Mouse (Mus musculus): ENCODE results near the gene Flrt2. TPM values are rescaled to one million over a fixed set of nuclear protein-coding genes. Genes with fewer than 3 reads are reported as not detected.
A peak's percentile ranks its signal among the peaks of the same experiment; 100 is the strongest.

Gene Flrt2
- polyA plus RNA-seq, 1 experiment from 2014 or later = 32.7 TPM

- no peak for ATAC-seq (ENCODE audit: insufficient number of reproducible peaks, insufficient read depth, low FRiP score, low read depth)
- H3K4me3 ChIP-seq (ENCODE audit: control insufficient read depth in 1 of 2, insufficient read depth in 1 of 2, low read depth in 1 of 2, low read length in 2 of 2) = peak overlapping the region; percentile 82 to 97
- peak overlapping the region; percentile 96 for H3K4me2 ChIP-seq (ENCODE audit: low read length)
- 10% methylated on average over 6 of the region's 6 CpGs for whole genome bisulfite sequencing
- H3K9me3 ChIP-seq (ENCODE audit: control insufficient read depth, low read length) = no peaks in the 10 kb centered on the region
- no peaks in the 10 kb centered on the region for H3K27me3 ChIP-seq (ENCODE audit: control insufficient read depth, insufficient read depth, low read length)
- H3K4me1 ChIP-seq (ENCODE audit: control insufficient read depth in 2 of 2, insufficient read depth in 2 of 2, low read length in 2 of 2) = peaks cover 2 to 33% of the 10 kb centered on the region in 2 experiments
- H3K27ac ChIP-seq (replicated peaks in 1 of 2; ENCODE audit: control insufficient read depth in 1 of 2, insufficient read depth in 1 of 2, low read depth in 2 of 2, low read length in 2 of 2) = peak overlapping the region; percentile 16 to 94; a peak in 1 of 4 replicates
- peak overlapping the region; percentile 95 for H3K9ac ChIP-seq (ENCODE audit: low read length)
- H3K36me3 ChIP-seq (ENCODE audit: control insufficient read depth, insufficient read depth, low read length) = no peaks in the 10 kb centered on the region
These were observed 4.5 kb downstream of the Flrt2 start for GRCm38 (mm10) chr12:95696522-95697025.

DNA sequence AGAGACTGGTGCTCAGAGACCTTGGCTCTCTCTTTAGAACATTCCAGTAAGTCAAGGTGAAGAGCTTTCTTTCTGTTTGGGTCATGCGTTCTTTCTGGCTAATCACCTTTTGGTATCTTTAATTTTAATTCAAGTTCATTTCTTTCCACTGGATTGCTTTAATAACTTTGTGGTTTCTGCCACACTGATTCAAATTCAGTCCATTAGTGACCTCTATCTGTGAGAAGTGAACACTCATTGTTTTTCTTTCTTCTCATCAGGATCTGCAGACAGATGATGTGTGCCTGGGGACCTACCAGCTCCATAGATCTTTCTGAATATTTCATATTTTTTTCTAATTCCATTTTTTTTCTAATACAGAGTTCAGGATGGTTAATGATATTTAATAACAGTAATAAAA, 6.5 kb downstream of the Flrt2 start:
- Histone ChIP-seq H3K4me1 (ENCODE audit: control insufficient read depth in 2 of 2, insufficient read depth in 2 of 2, low read length in 2 of 2) (peaks cover 2 to 31% of the 10 kb centered on the region in 2 experiments), H3K9me3 (ENCODE audit: control insufficient read depth, low read length) (no peaks in the 10 kb centered on the region), H3K27me3 (ENCODE audit: control insufficient read depth, insufficient read depth, low read length) (no peaks in the 10 kb centered on the region), H3K4me2 (ENCODE audit: low read length) (peak overlapping the region; percentile 96), H3K36me3 (ENCODE audit: control insufficient read depth, insufficient read depth, low read length) (0 out of 2 replicates have a peak, but pooled peaks cover 2% of the 10 kb centered on the region), H3K27ac (replicated peaks in 1 of 2; ENCODE audit: control insufficient read depth in 1 of 2, insufficient read depth in 1 of 2, low read depth in 2 of 2, low read length in 2 of 2) (0 out of 4 replicates have a peak overlapping the region, but pooled peaks of 1 of the 2 experiments have one; percentile 16), H3K4me3 (ENCODE audit: control insufficient read depth in 1 of 2, insufficient read depth in 1 of 2, low read depth in 1 of 2, low read length in 2 of 2) (peak overlapping the region; percentile 7 to 97; a peak in 3 of 4 replicates), H3K9ac (ENCODE audit: low read length) (peak overlapping the region; percentile 95)
- WGBS = 38% methylated on average over 1 of the region's 1 CpGs
- no peak for ATAC-seq (ENCODE audit: insufficient number of reproducible peaks, insufficient read depth, low FRiP score, low read depth)

DNA sequence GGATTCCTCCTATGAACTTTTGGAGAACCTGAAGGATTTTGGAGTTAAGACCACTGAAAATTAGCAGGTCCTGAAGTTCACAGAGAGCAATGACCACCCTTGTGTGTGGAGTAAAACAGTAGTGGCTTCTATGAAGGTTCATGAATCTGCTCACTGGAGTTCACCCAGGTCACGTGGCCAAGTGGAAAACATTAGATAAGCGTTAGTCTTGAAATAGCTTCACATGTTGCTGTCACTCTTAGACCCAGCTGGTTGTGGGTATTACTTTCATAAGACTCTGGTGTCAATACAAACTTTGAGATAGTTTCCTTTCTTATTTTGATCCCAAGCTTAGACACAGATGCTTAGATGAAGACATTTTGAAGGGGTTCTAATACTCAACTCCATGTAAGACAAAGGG, 8.7 kb downstream of the Flrt2 start:
- ATAC-seq (ENCODE audit: insufficient number of reproducible peaks, insufficient read depth, low FRiP score, low read depth) = no peak
- peak overlapping the region in 1 of 2 experiments; percentile 64; a peak in 2 of 4 replicates for H3K27ac ChIP-seq (replicated peaks in 1 of 2; ENCODE audit: control insufficient read depth in 1 of 2, insufficient read depth in 1 of 2, low read depth in 2 of 2, low read length in 2 of 2)
- 12% methylated on average over 2 of the region's 2 CpGs for WGBS
- peak overlapping the region; percentile 44 for H3K4me2 ChIP-seq (ENCODE audit: low read length)
- H3K4me3 ChIP-seq (ENCODE audit: control insufficient read depth in 1 of 2, insufficient read depth in 1 of 2, low read depth in 1 of 2, low read length in 2 of 2) = no peak overlapping the region
- peaks cover 3 to 36% of the 10 kb centered on the region in 2 experiments for H3K4me1 ChIP-seq (ENCODE audit: control insufficient read depth in 2 of 2, insufficient read depth in 2 of 2, low read length in 2 of 2)
- no peaks in the 10 kb centered on the region for H3K9me3 ChIP-seq (ENCODE audit: control insufficient read depth, low read length)
- H3K36me3 ChIP-seq (ENCODE audit: control insufficient read depth, insufficient read depth, low read length) = 0 out of 2 replicates have a peak, but pooled peaks cover 2% of the 10 kb centered on the region
- no peak overlapping the region for H3K9ac ChIP-seq (ENCODE audit: low read length)
- no peaks in the 10 kb centered on the region for H3K27me3 ChIP-seq (ENCODE audit: control insufficient read depth, insufficient read depth, low read length)

GRCm38 (mm10) chr12:95701580-95701979, 9.6 kb downstream of the Flrt2 start:
- no peak overlapping the region for H3K9ac ChIP-seq (ENCODE audit: low read length)
- no peak overlapping the region; a peak in 1 of 4 replicates for H3K27ac ChIP-seq (replicated peaks in 1 of 2; ENCODE audit: control insufficient read depth in 1 of 2, insufficient read depth in 1 of 2, low read depth in 2 of 2, low read length in 2 of 2)
- H3K4me3 ChIP-seq (ENCODE audit: control insufficient read depth in 1 of 2, insufficient read depth in 1 of 2, low read depth in 1 of 2, low read length in 2 of 2) = no peak overlapping the region
- ATAC-seq (ENCODE audit: insufficient number of reproducible peaks, insufficient read depth, low FRiP score, low read depth) = no peak
- H3K36me3 ChIP-seq (ENCODE audit: control insufficient read depth, insufficient read depth, low read length) = 0 out of 2 replicates have a peak, but pooled peaks cover 2% of the 10 kb centered on the region
- H3K4me2 ChIP-seq (ENCODE audit: low read length) = no peak overlapping the region
- peaks cover 3 to 36% of the 10 kb centered on the region in 2 experiments for H3K4me1 ChIP-seq (ENCODE audit: control insufficient read depth in 2 of 2, insufficient read depth in 2 of 2, low read length in 2 of 2)
- H3K27me3 ChIP-seq (ENCODE audit: control insufficient read depth, insufficient read depth, low read length) = no peaks in the 10 kb centered on the region
- no peaks in the 10 kb centered on the region for H3K9me3 ChIP-seq (ENCODE audit: control insufficient read depth, low read length)

GRCm38 (mm10) chr12:95705006-95705405, 13.0 kb downstream of the Flrt2 start:
- 79% methylated on average over 3 of the region's 3 CpGs for WGBS
- H3K27ac ChIP-seq (replicated peaks in 1 of 2; ENCODE audit: control insufficient read depth in 1 of 2, insufficient read depth in 1 of 2, low read depth in 2 of 2, low read length in 2 of 2) = no peak overlapping the region
- peaks cover 7% of the 10 kb centered on the region; the same call in 1 of the 2 replicates for H3K36me3 ChIP-seq (ENCODE audit: control insufficient read depth, insufficient read depth, low read length)
- no peaks in the 10 kb centered on the region for H3K9me3 ChIP-seq (ENCODE audit: control insufficient read depth, low read length)
- no peak overlapping the region for H3K4me2 ChIP-seq (ENCODE audit: low read length)
- no peak overlapping the region for H3K9ac ChIP-seq (ENCODE audit: low read length)
- no peak overlapping the region for H3K4me3 ChIP-seq (ENCODE audit: control insufficient read depth in 1 of 2, insufficient read depth in 1 of 2, low read depth in 1 of 2, low read length in 2 of 2)
- H3K4me1 ChIP-seq (ENCODE audit: control insufficient read depth in 2 of 2, insufficient read depth in 2 of 2, low read length in 2 of 2) = peaks cover 3 to 27% of the 10 kb centered on the region in 2 experiments
- H3K27me3 ChIP-seq (ENCODE audit: control insufficient read depth, insufficient read depth, low read length) = no peaks in the 10 kb centered on the region
- ATAC-seq (ENCODE audit: insufficient number of reproducible peaks, insufficient read depth, low FRiP score, low read depth) = no peak

DNA sequence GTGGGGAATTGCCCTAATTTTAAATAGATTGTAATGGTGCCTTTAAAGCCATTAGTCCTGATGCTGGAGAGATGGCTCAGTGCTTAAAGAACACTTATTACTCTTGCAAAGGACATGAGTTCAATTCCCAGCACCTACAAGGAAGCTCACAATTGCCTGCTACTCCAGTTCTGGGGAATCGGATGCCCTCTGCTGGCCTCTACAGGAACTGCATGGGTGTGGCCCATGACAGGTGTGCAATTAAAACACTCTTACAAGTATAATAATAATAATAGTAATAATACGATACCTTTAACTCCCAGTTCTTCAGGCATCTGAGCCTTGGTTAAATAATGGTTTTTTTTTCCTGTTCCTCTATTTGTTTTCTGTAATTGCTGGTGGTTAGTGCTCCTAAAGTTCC, 31.2 kb downstream of the Flrt2 start:
- WGBS = 95% methylated on average over 2 of the region's 2 CpGs
- ATAC-seq (ENCODE audit: insufficient number of reproducible peaks, insufficient read depth, low FRiP score, low read depth) = no peak

GRCm38 (mm10) chr12:95734075-95734474, 42.0 kb downstream of the Flrt2 start:
- H3K27me3 ChIP-seq (ENCODE audit: control insufficient read depth, insufficient read depth, low read length) = no peaks in the 10 kb centered on the region
- H3K36me3 ChIP-seq (ENCODE audit: control insufficient read depth, insufficient read depth, low read length) = peaks cover 11% of the 10 kb centered on the region; the same call in 1 of the 2 replicates
- no peaks in the 10 kb centered on the region for H3K9me3 ChIP-seq (ENCODE audit: control insufficient read depth, low read length)
- no peak overlapping the region for H3K4me3 ChIP-seq (ENCODE audit: control insufficient read depth in 1 of 2, insufficient read depth in 1 of 2, low read depth in 1 of 2, low read length in 2 of 2)
- 6% methylated on average over 1 of the region's 1 CpGs for WGBS
- no peak overlapping the region for H3K4me2 ChIP-seq (ENCODE audit: low read length)
- peak overlapping the region in 1 of 2 experiments; percentile 35; a peak in 1 of 4 replicates for H3K27ac ChIP-seq (replicated peaks in 1 of 2; ENCODE audit: control insufficient read depth in 1 of 2, insufficient read depth in 1 of 2, low read depth in 2 of 2, low read length in 2 of 2)
- H3K9ac ChIP-seq (ENCODE audit: low read length) = no peak overlapping the region
- ATAC-seq (ENCODE audit: insufficient number of reproducible peaks, insufficient read depth, low FRiP score, low read depth) = no peak
- peaks cover 4 to 47% of the 10 kb centered on the region in 2 experiments; a peak in 3 of 4 replicates for H3K4me1 ChIP-seq (ENCODE audit: control insufficient read depth in 2 of 2, insufficient read depth in 2 of 2, low read length in 2 of 2)

More for the DNA sequence above, 31.2 kb downstream of the Flrt2 start:
- Histone ChIP-seq H3K27me3 (ENCODE audit: control insufficient read depth, insufficient read depth, low read length) (no peaks in the 10 kb centered on the region), H3K9ac (ENCODE audit: low read length) (no peak overlapping the region), H3K4me1 (ENCODE audit: control insufficient read depth in 2 of 2, insufficient read depth in 2 of 2, low read length in 2 of 2) (peaks cover 0 to 23% of the 10 kb centered on the region in 2 experiments; a peak in 2 of 4 replicates), H3K4me3 (ENCODE audit: control insufficient read depth in 1 of 2, insufficient read depth in 1 of 2, low read depth in 1 of 2, low read length in 2 of 2) (no peak overlapping the region), H3K27ac (replicated peaks in 1 of 2; ENCODE audit: control insufficient read depth in 1 of 2, insufficient read depth in 1 of 2, low read depth in 2 of 2, low read length in 2 of 2) (no peak overlapping the region), H3K9me3 (ENCODE audit: control insufficient read depth, low read length) (no peaks in the 10 kb centered on the region), H3K36me3 (ENCODE audit: control insufficient read depth, insufficient read depth, low read length) (0 out of 2 replicates have a peak, but pooled peaks cover 6% of the 10 kb centered on the region), H3K4me2 (ENCODE audit: low read length) (no peak overlapping the region)
